Mouse (Mus musculus): ENCODE data around the gene Rab40c.

Rab40c gene

GRCm38 (mm10) chr17:25895891-25896290 lies 23.6 kb downstream of the Rab40c start:
- no peak for DNase-seq (ENCODE audit: low spot score)

GRCm38 (mm10) chr17:25895415-25895814 lies 24.1 kb downstream of the Rab40c start:
- DNase-seq (ENCODE audit: low spot score) = no peak

- DNase-seq (ENCODE audit: low spot score) = peak; percentile 66
These were observed 25.4 kb downstream of the Rab40c start for GRCm38 (mm10) chr17:25893975-25894617.

GRCm38 (mm10) chr17:25888837-25889236 lies 30.7 kb downstream of the Rab40c start:
- DNase-seq (ENCODE audit: low spot score) = no peak

- DNase-seq (ENCODE audit: low spot score) = no peak
These were observed 32.1 kb downstream of the Rab40c start for GRCm38 (mm10) chr17:25887467-25887866.

- no peak for DNase-seq (ENCODE audit: low spot score)
These were observed 32.7 kb downstream of the Rab40c start for GRCm38 (mm10) chr17:25886806-25887205.

GRCm38 (mm10) chr17:25885636-25886035 lies 33.9 kb downstream of the Rab40c start:
- DNase-seq (ENCODE audit: low spot score) = no peak

GRCm38 (mm10) chr17:25883824-25884223 lies 35.7 kb downstream of the Rab40c start:
- DNase-seq (ENCODE audit: low spot score) = no peak

- DNase-seq (ENCODE audit: low spot score) = no peak
These were observed 36.3 kb downstream of the Rab40c start for GRCm38 (mm10) chr17:25883268-25883667.

GRCm38 (mm10) chr17:25882306-25882705 lies 37.2 kb downstream of the Rab40c start:
- no peak for DNase-seq (ENCODE audit: low spot score)

GRCm38 (mm10) chr17:25881691-25882090 lies 37.8 kb downstream of the Rab40c start:
- peak; percentile 57 for DNase-seq (ENCODE audit: low spot score)

GRCm38 (mm10) chr17:25880913-25881641 lies 38.5 kb downstream of the Rab40c start:
- DNase-seq (ENCODE audit: low spot score) = peak; percentile 81

- DNase-seq (ENCODE audit: low spot score) = peak; percentile 77
These were observed 39.2 kb downstream of the Rab40c start, which contains the start of gene Wfikkn1 for GRCm38 (mm10) chr17:25880196-25880910. TSS of gene Wfikkn1 (minus strand) at chr17:25880858.

- DNase-seq (ENCODE audit: low spot score) = no peak
These were observed 39.8 kb downstream of the Rab40c start for GRCm38 (mm10) chr17:25879750-25880149.

GRCm38 (mm10) chr17:25879261-25879660 lies 40.3 kb downstream of the Rab40c start:
- DNase-seq (ENCODE audit: low spot score) = no peak

GRCm38 (mm10) chr17:25878611-25879180 lies 40.8 kb downstream of the Rab40c start:
- no peak for DNase-seq (ENCODE audit: low spot score)

- no peak for DNase-seq (ENCODE audit: low spot score)
These were observed 41.6 kb downstream of the Rab40c start for GRCm38 (mm10) chr17:25877741-25878610.

- no peak for DNase-seq (ENCODE audit: low spot score)
These were observed 42.5 kb downstream of the Rab40c start for GRCm38 (mm10) chr17:25877025-25877424.

- DNase-seq (ENCODE audit: low spot score) = peak; percentile 76
These were observed 43.1 kb downstream of the Rab40c start for GRCm38 (mm10) chr17:25876347-25876915.

- DNase-seq (ENCODE audit: low spot score) = peak; percentile 92
These were observed 44.1 kb downstream of the Rab40c start for GRCm38 (mm10) chr17:25875171-25876136.

All from yolk sac, embryonic 10.5 days (tissue).